ENCODE assay signal across 24 mouse cellular contexts in the genomic region with DNA sequence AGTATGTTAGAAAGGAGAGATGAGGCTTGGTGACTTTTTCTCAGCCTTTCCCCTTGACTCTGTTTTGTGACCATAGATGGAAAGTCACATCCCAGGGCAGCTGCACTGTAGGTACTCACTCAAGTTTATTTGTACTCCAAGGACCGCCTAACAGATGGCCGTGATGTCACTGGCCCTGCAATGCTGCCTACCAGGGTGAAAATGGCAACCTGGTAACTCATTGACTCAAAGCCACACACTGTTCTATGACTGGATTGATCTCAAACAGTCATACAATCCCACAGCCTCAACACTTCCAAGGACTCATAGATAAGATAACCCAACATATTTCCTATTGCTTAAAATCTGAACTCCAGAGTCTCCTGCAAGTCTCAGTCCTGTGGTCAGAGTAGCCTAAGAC.
"Had no signal": no experiment of that assay in that cellular context is flagged by ENCODE, and none has a peak within 500 bp of the region (broad histone marks: within the 10 kb centered on the region; RNA-seq: fewer than 3 reads in every experiment).

No protein-coding gene starts in this region.

- H3K36me3 ChIP-seq: heart, embryonic 13.5 days; heart, embryonic 15.5 days; hindbrain, embryonic 13.5 days; hindbrain, embryonic 15.5 days; limb, embryonic 10.5 days; limb, embryonic 12.5 days; liver, embryonic 13.5 days; liver, embryonic 15.5 days had no signal

- H3K4me3 ChIP-seq: heart, adult 2 months; heart, embryonic 13.5 days; heart, embryonic 15.5 days; hindbrain, embryonic 13.5 days; hindbrain, embryonic 15.5 days; layer of hippocampus, adult 2 months; left cerebral cortex, adult 2 months; limb, embryonic 10.5 days; limb, embryonic 12.5 days; liver, embryonic 13.5 days; liver, embryonic 15.5 days had no signal

- H3K27me3 ChIP-seq: liver, embryonic 13.5 days; liver, embryonic 15.5 days had no signal

- H3K9ac ChIP-seq: forebrain, postnatal 0 days; heart, embryonic 13.5 days; heart, embryonic 15.5 days; hindbrain, embryonic 13.5 days; hindbrain, embryonic 15.5 days; limb, embryonic 12.5 days; liver, embryonic 13.5 days; liver, embryonic 15.5 days had no signal

- ATAC-seq: forebrain, postnatal 0 days; hindbrain, postnatal 0 days had no signal

- H3K27ac ChIP-seq: heart, adult 2 months; heart, embryonic 13.5 days; heart, embryonic 15.5 days; hindbrain, embryonic 13.5 days; hindbrain, embryonic 15.5 days; hindbrain, postnatal 0 days; kidney, postnatal 0 days; layer of hippocampus, adult 2 months; left cerebral cortex, adult 2 months; limb, embryonic 10.5 days; limb, embryonic 12.5 days; liver, embryonic 13.5 days; liver, embryonic 15.5 days had no signal

- DNase-seq: forebrain, postnatal 0 days; gastrocnemius, postnatal 14 days; gastrocnemius, postnatal 36 days; heart, adult 11 months; heart, adult 2 months; heart, postnatal 14 days; heart, postnatal 36 days; kidney, adult 8-10 months; kidney, postnatal 4 days; liver; liver, embryonic 13.5 days had no signal

- H3K9me3 ChIP-seq: heart, embryonic 13.5 days; heart, embryonic 15.5 days; hindbrain, embryonic 13.5 days; hindbrain, embryonic 15.5 days; limb, embryonic 10.5 days; limb, embryonic 12.5 days; liver, embryonic 13.5 days; liver, embryonic 15.5 days had no signal

- H3K4me1 ChIP-seq: heart, embryonic 15.5 days; hindbrain, embryonic 13.5 days; hindbrain, embryonic 15.5 days; liver, embryonic 15.5 days had no signal

- H3K4me2 ChIP-seq: heart, embryonic 11.5 days; heart, embryonic 13.5 days; heart, embryonic 15.5 days; hindbrain, embryonic 13.5 days; hindbrain, embryonic 15.5 days; limb, embryonic 12.5 days; liver, embryonic 11.5 days; liver, embryonic 13.5 days; liver, embryonic 15.5 days had no signal
